Mouse (Mus musculus) bone marrow macrophage, adult 2 months (primary cell): ENCODE measurements around the gene Pecam1.

ENCODE experiments used
- CTCF ChIP-seq: IDR thresholded peaks from 2 replicates; pipeline ENCODE4 v1.5.1; 2012; ENCODE audit warnings: low read depth, mild to moderate bottlenecking, low read length, moderate library complexity
- POLR2A ChIP-seq: IDR thresholded peaks from 2 replicates; pipeline ENCODE4 v1.6.1; 2012; ENCODE audit warnings: mild to moderate bottlenecking, low read depth, low read length, borderline replicate concordance

GRCm38 (mm10) chr11:106741232-106741631 is 9.2 kb downstream of the Pecam1 start:
- TF ChIP-seq POLR2A, result no peak
- TF ChIP-seq CTCF, result no peak
